Mouse (Mus musculus): ENCODE results near the gene Picalm. TPM values are rescaled to one million over a fixed set of nuclear protein-coding genes. Genes with fewer than 3 reads are reported as not detected.

The Picalm gene
- polyA plus RNA-seq (2012; fragmentation: generic; extraction: Trizol): 40.1 TPM

- H3K79me2 ChIP-seq (ENCODE audit: control insufficient read depth, insufficient read depth): peaks cover 46% of the 10 kb centered on the region
- peak within 1 kb of the TSS; percentile 99 for H3K4me3 ChIP-seq
- H3K36me3 ChIP-seq (ENCODE audit: control insufficient read depth, insufficient read depth): no peaks in the 10 kb centered on the region
- H3ac ChIP-seq (ENCODE audit: control insufficient read depth, insufficient read length): peak within 1 kb of the TSS; percentile 65
- no peaks in the 10 kb centered on the region for H3K27me3 ChIP-seq (ENCODE audit: control insufficient read depth, insufficient read depth, insufficient read length)
- H3K4me2 ChIP-seq (ENCODE audit: low read depth): peak within 1 kb of the TSS; percentile 88
- peak in 2 of 3 experiments; percentile 43 to 59 for TF ChIP-seq MYOD1 (IDR thresholded peaks at IDR 0.05; ENCODE audit: control insufficient read depth in 1 of 3, insufficient read length in 2 of 3, low read depth in 2 of 3)
- TF ChIP-seq REST (IDR thresholded peaks at IDR 0.05; ENCODE audit: insufficient read depth, insufficient read length): no peak
- peak in 2 of 3 experiments; percentile 23 to 66 for TF ChIP-seq MYOG (IDR thresholded peaks at IDR 0.05; ENCODE audit: control insufficient read depth in 1 of 3, insufficient read depth in 1 of 3, insufficient read length in 2 of 3, low read depth in 2 of 3)
- peak; percentile 68 for TF ChIP-seq POLR2A (IDR thresholded peaks at IDR 0.05; ENCODE audit: insufficient read length, low read depth)
- peak; percentile 74 for TF ChIP-seq USF1 (IDR thresholded peaks at IDR 0.05; ENCODE audit: low read depth)
- TF ChIP-seq TCF12 (IDR thresholded peaks at IDR 0.05; ENCODE audit: insufficient read depth, poor library complexity, severe bottlenecking): no peak
- peak; percentile 79 for TF ChIP-seq POLR2AphosphoS2 (IDR thresholded peaks at IDR 0.05; ENCODE audit: insufficient read length, low read depth)
These were observed at the start of gene Picalm for GRCm38 (mm10) chr7:90129732-90130392. Gene Picalm, plus strand, starts transcription at chr7:90130213.

GRCm38 (mm10) chr7:90083799-90084198 is 46.2 kb upstream of the Picalm start:
- Histone ChIP-seq H3K4me3 (no peak overlapping the region), H3K79me2 (ENCODE audit: control insufficient read depth, insufficient read depth) (no peaks in the 10 kb centered on the region), H3ac (ENCODE audit: control insufficient read depth, insufficient read length) (no peak overlapping the region), H3K4me2 (ENCODE audit: low read depth) (no peak overlapping the region), H3K27me3 (ENCODE audit: control insufficient read depth, insufficient read depth, insufficient read length) (no peaks in the 10 kb centered on the region), H3K36me3 (ENCODE audit: control insufficient read depth, insufficient read depth) (no peaks in the 10 kb centered on the region)
- TF ChIP-seq TCF3 (IDR thresholded peaks at IDR 0.05; ENCODE audit: insufficient read length, low read depth) (no peak), POLR2AphosphoS2 (IDR thresholded peaks at IDR 0.05; ENCODE audit: insufficient read length, low read depth) (no peak), MYOG (IDR thresholded peaks at IDR 0.05; ENCODE audit: control insufficient read depth in 1 of 3, insufficient read depth in 1 of 3, insufficient read length in 2 of 3, low read depth in 2 of 3) (no peak), E2F4 (IDR thresholded peaks at IDR 0.05; ENCODE audit: insufficient read depth) (no peak)

- H3K27me3 ChIP-seq (ENCODE audit: control insufficient read depth, insufficient read depth, insufficient read length): no peaks in the 10 kb centered on the region
- H3K36me3 ChIP-seq (ENCODE audit: control insufficient read depth, insufficient read depth): no peaks in the 10 kb centered on the region
- TF ChIP-seq POLR2A (IDR thresholded peaks at IDR 0.05; ENCODE audit: insufficient read length, low read depth) (no peak), MYOG (IDR thresholded peaks at IDR 0.05; ENCODE audit: control insufficient read depth in 1 of 3, insufficient read depth in 1 of 3, insufficient read length in 2 of 3, low read depth in 2 of 3) (no peak), POLR2AphosphoS2 (IDR thresholded peaks at IDR 0.05; ENCODE audit: insufficient read length, low read depth) (no peak), MYOD1 (IDR thresholded peaks at IDR 0.05; ENCODE audit: control insufficient read depth in 1 of 3, insufficient read length in 2 of 3, low read depth in 2 of 3) (no peak), SRF (IDR thresholded peaks at IDR 0.05; ENCODE audit: control insufficient read depth, insufficient read length, low read depth) (no peak), CEBPB (IDR thresholded peaks at IDR 0.05; ENCODE audit: insufficient read depth, poor library complexity, severe bottlenecking) (no peak)
- no peaks in the 10 kb centered on the region for H3K79me2 ChIP-seq (ENCODE audit: control insufficient read depth, insufficient read depth)
- no peak overlapping the region for H3K4me3 ChIP-seq
- H3K4me2 ChIP-seq (ENCODE audit: low read depth): no peak overlapping the region
- H3ac ChIP-seq (ENCODE audit: control insufficient read depth, insufficient read length): no peak overlapping the region
These were observed 45.5 kb upstream of the Picalm start for GRCm38 (mm10) chr7:90084531-90084930.

DNA sequence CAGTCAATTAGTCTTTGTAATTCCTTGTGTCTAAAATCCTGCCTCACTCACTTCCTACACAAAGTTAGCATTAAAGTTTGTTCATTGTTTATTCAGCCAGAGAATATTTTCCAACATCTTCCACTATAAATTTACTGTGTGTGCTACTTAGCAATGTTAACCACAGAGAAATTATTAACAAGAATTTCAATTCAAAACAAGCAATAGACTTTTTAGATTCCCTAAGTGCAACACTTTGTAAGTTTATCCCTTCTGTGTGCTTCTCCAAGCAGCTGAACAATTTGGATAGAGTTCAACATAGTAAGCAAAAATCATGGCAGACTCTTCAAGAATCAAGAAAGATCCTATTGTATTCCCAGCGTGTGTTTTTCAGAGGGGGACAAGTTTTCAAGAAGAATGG is 44.3 kb upstream of the Picalm start:
- Histone ChIP-seq H3K4me3 (no peak overlapping the region), H3K36me3 (ENCODE audit: control insufficient read depth, insufficient read depth) (no peaks in the 10 kb centered on the region), H3K4me2 (ENCODE audit: low read depth) (no peak overlapping the region), H3K27me3 (ENCODE audit: control insufficient read depth, insufficient read depth, insufficient read length) (no peaks in the 10 kb centered on the region), H3ac (ENCODE audit: control insufficient read depth, insufficient read length) (no peak overlapping the region), H3K79me2 (ENCODE audit: control insufficient read depth, insufficient read depth) (no peaks in the 10 kb centered on the region)
- TF ChIP-seq TCF3 (IDR thresholded peaks at IDR 0.05; ENCODE audit: insufficient read length, low read depth): no peak
- no peak for TF ChIP-seq USF1 (IDR thresholded peaks at IDR 0.05; ENCODE audit: low read depth)
- TF ChIP-seq POLR2A (IDR thresholded peaks at IDR 0.05; ENCODE audit: insufficient read length, low read depth): no peak
- no peak for TF ChIP-seq E2F4 (IDR thresholded peaks at IDR 0.05; ENCODE audit: insufficient read depth)

- Histone ChIP-seq H3ac (ENCODE audit: control insufficient read depth, insufficient read length) (no peak overlapping the region), H3K4me3 (no peak overlapping the region), H3K79me2 (ENCODE audit: control insufficient read depth, insufficient read depth) (no peaks in the 10 kb centered on the region), H3K4me2 (ENCODE audit: low read depth) (no peak overlapping the region), H3K36me3 (ENCODE audit: control insufficient read depth, insufficient read depth) (no peaks in the 10 kb centered on the region), H3K27me3 (ENCODE audit: control insufficient read depth, insufficient read depth, insufficient read length) (no peaks in the 10 kb centered on the region)
- TF ChIP-seq TCF3 (IDR thresholded peaks at IDR 0.05; ENCODE audit: insufficient read length, low read depth): no peak
- no peak for TF ChIP-seq POLR2AphosphoS2 (IDR thresholded peaks at IDR 0.05; ENCODE audit: insufficient read length, low read depth)
- no peak for TF ChIP-seq TCF12 (IDR thresholded peaks at IDR 0.05; ENCODE audit: insufficient read depth, poor library complexity, severe bottlenecking)
- no peak for TF ChIP-seq CEBPB (IDR thresholded peaks at IDR 0.05; ENCODE audit: insufficient read depth, poor library complexity, severe bottlenecking)
- TF ChIP-seq MYOG (IDR thresholded peaks at IDR 0.05; ENCODE audit: control insufficient read depth in 1 of 3, insufficient read depth in 1 of 3, insufficient read length in 2 of 3, low read depth in 2 of 3): no peak
- no peak for TF ChIP-seq MAX (IDR thresholded peaks at IDR 0.05; ENCODE audit: low read depth)
- no peak for TF ChIP-seq E2F4 (IDR thresholded peaks at IDR 0.05; ENCODE audit: insufficient read depth)
- no peak for TF ChIP-seq MYOD1 (IDR thresholded peaks at IDR 0.05; ENCODE audit: control insufficient read depth in 1 of 3, insufficient read length in 2 of 3, low read depth in 2 of 3)
- no peak for TF ChIP-seq POLR2A (IDR thresholded peaks at IDR 0.05; ENCODE audit: insufficient read length, low read depth)
- TF ChIP-seq USF1 (IDR thresholded peaks at IDR 0.05; ENCODE audit: low read depth): no peak
- no peak for TF ChIP-seq REST (IDR thresholded peaks at IDR 0.05; ENCODE audit: insufficient read depth, insufficient read length)
- TF ChIP-seq SRF (IDR thresholded peaks at IDR 0.05; ENCODE audit: control insufficient read depth, insufficient read length, low read depth): no peak
These were observed 43.2 kb upstream of the Picalm start for GRCm38 (mm10) chr7:90086821-90087220.
